Mouse (Mus musculus) left cerebral cortex, postnatal 25 days (tissue): ENCODE data around the gene Kctd3. TPM values are rescaled to one million over a fixed set of nuclear protein-coding genes. Genes with fewer than 3 reads are reported as not detected.
A peak's percentile ranks its signal among the peaks of the same experiment; 100 is the strongest.

Experiments
- DNase-seq, 2 experiments: peaks; one replicate each; pipeline ENCODE4 v3.0.0; 2022; ENCODE audit warnings: low spot score in 2 of 2, mixed read lengths in 1 of 2
- intact Hi-C: fragments of 180-260 bp; cut with DNase I; formaldehyde crosslinking; loops from one replicate; pipeline ENCODE4 v1.15.1; 2025
- total RNA-seq, 2 experiments: library from RNA; stranded (reverse); gene quantifications; 2 replicates each; pipeline ENCODE4 v1.2.3; 2021

The Kctd3 gene
- total RNA-seq, 2 experiments from 2014 or later = 92.8 to 100 TPM

GRCm38 (mm10) chr1:189013587-189013921 lies 5.9 kb upstream of the Kctd3 start:
- intact Hi-C loops = no loop called here
- no peak for DNase-seq

- DNase-seq = no peak
- intact Hi-C loops = no loop called here
These were observed 5.4 kb upstream of the Kctd3 start for GRCm38 (mm10) chr1:189012846-189013586.

GRCm38 (mm10) chr1:189010671-189011070 lies 3.0 kb upstream of the Kctd3 start:
- no peak for DNase-seq
- intact Hi-C loops = no loop called here

GRCm38 (mm10) chr1:189007980-189008324 lies 311 bp upstream of the Kctd3 start:
- intact Hi-C loops = no loop called here

GRCm38 (mm10) chr1:189006826-189007225 lies 815 bp downstream of the Kctd3 start:
- no peak for DNase-seq
- intact Hi-C loops = no loop called here

More at GRCm38 (mm10) chr1:189007980-189008324, 311 bp upstream of the Kctd3 start:
- DNase-seq = no peak

GRCm38 (mm10) chr1:189006267-189006666 lies 1.4 kb downstream of the Kctd3 start:
- intact Hi-C loops = no loop called here
- no peak for DNase-seq

- intact Hi-C loops = no loop called here
- peak in 1 of 2 experiments; percentile 54 for DNase-seq
These were observed 2.9 kb downstream of the Kctd3 start for GRCm38 (mm10) chr1:189004774-189005173.

GRCm38 (mm10) chr1:189001815-189002214 lies 5.8 kb downstream of the Kctd3 start:
- intact Hi-C loops = no loop called here
- no peak for DNase-seq

- DNase-seq = no peak
- intact Hi-C loops = no loop called here
These were observed 7.7 kb downstream of the Kctd3 start for GRCm38 (mm10) chr1:188999981-189000380.

- DNase-seq = no peak
- intact Hi-C loops = no loop called here
These were observed 9.7 kb downstream of the Kctd3 start for GRCm38 (mm10) chr1:188997921-188998320.

GRCm38 (mm10) chr1:188993218-188993617 lies 14.4 kb downstream of the Kctd3 start:
- DNase-seq = peak; percentile 58 to 66
- intact Hi-C loops = no loop called here

- DNase-seq = peak; percentile 40 to 56
- intact Hi-C loops = no loop called here
These were observed 27.6 kb downstream of the Kctd3 start for GRCm38 (mm10) chr1:188980050-188980449.

- intact Hi-C loops = no loop called here
- DNase-seq = no peak
These were observed 33.7 kb downstream of the Kctd3 start for GRCm38 (mm10) chr1:188973926-188974325.

- intact Hi-C loops = no loop called here
- no peak for DNase-seq
These were observed 34.6 kb downstream of the Kctd3 start for GRCm38 (mm10) chr1:188973078-188973477.

- intact Hi-C loops = no loop called here
- DNase-seq = no peak
These were observed 55.1 kb downstream of the Kctd3 start for GRCm38 (mm10) chr1:188952501-188952900.

- DNase-seq = no peak
- intact Hi-C loops = no loop called here
These were observed 56.5 kb downstream of the Kctd3 start for GRCm38 (mm10) chr1:188951091-188951490.

GRCm38 (mm10) chr1:188948276-188948675 lies 59.4 kb downstream of the Kctd3 start:
- intact Hi-C loops = no loop called here
- DNase-seq = peak in 1 of 2 experiments; percentile 10

- no peak for DNase-seq
These were observed 59.8 kb downstream of the Kctd3 start for GRCm38 (mm10) chr1:188947794-188948193.

GRCm38 (mm10) chr1:188946849-188947248 lies 60.8 kb downstream of the Kctd3 start:
- intact Hi-C loops = no loop called here
- no peak for DNase-seq

More at GRCm38 (mm10) chr1:188947794-188948193, 59.8 kb downstream of the Kctd3 start:
- intact Hi-C loops = no loop called here

- intact Hi-C loops = no loop called here
- DNase-seq = no peak
These were observed 62.3 kb downstream of the Kctd3 start for GRCm38 (mm10) chr1:188945326-188945725.

- DNase-seq = no peak
- intact Hi-C loops = no loop called here
These were observed 70.3 kb downstream of the Kctd3 start for GRCm38 (mm10) chr1:188937246-188937780.
